Mouse (Mus musculus): ENCODE data around the gene Stx5a. TPM values are rescaled to one million over a fixed set of nuclear protein-coding genes. Genes with fewer than 3 reads are reported as not detected.

Gene Stx5a
- polyA plus RNA-seq (2012; ENCODE audit: low replicate concordance): 17.5 and 22.6 TPM in 2 replicates

GRCm38 (mm10) chr19:8741243-8741869 is at the start of gene Stx5a:
Stx5a (plus strand) TSS chr19:8741413.

GRCm38 (mm10) chr19:8722907-8723573 is 18.2 kb upstream of the Stx5a start, which contains the start of gene Slc3a2:
Slc3a2 (minus strand) TSS chr19:8723369.

GRCm38 (mm10) chr19:8735389-8736159 is 5.6 kb upstream of the Stx5a start, which contains the start of gene Wdr74:
Wdr74 (plus strand) TSS chr19:8735827.

GRCm38 (mm10) chr19:8740603-8741002 is 610 bp upstream of the Stx5a start, which contains the start of gene 1700092M07Rik:
1700092M07Rik (plus strand) TSS chr19:8740718.

DNA sequence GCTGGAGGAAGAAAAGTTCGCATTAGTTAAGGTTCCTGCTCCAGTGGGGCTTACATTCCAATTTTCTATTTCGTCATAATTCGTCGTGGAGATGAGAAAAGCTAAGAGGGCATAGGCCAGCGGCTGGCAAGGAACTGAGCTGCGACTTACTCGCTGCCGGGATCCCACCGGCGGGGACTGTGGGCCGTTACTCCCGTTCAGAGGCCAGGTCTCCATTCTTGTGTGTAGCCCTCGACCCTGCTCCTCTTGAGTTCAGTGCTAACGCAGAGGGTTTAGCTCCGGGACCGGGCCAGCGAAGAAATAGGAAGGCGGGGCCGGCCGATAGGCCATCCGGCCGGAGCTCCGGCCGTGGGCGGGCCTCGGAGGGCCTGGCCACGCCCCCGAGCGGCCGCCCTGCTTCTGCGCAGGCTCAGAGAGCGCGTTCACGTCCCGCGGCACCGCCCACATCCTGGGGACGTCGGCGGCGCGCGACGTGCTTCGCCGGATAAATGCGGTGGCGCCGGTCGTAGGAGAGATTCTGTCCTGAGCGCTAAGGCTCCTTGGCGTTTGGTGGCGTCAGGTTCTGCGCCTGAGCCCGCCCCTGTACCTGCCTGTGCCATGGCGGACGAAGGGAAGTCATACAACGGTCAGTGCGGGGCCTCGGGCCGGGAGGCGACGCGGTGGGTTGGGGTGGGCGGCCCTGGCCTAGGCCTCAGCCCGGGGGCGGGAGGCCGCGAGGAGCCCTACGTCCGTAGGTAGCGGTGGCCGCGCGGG is 15.6 kb downstream of the Stx5a start, which contains the start of gene Nxf1:
Nxf1 (plus strand) TSS at position 439 of the 753 bp plus-strand sequence.

DNA sequence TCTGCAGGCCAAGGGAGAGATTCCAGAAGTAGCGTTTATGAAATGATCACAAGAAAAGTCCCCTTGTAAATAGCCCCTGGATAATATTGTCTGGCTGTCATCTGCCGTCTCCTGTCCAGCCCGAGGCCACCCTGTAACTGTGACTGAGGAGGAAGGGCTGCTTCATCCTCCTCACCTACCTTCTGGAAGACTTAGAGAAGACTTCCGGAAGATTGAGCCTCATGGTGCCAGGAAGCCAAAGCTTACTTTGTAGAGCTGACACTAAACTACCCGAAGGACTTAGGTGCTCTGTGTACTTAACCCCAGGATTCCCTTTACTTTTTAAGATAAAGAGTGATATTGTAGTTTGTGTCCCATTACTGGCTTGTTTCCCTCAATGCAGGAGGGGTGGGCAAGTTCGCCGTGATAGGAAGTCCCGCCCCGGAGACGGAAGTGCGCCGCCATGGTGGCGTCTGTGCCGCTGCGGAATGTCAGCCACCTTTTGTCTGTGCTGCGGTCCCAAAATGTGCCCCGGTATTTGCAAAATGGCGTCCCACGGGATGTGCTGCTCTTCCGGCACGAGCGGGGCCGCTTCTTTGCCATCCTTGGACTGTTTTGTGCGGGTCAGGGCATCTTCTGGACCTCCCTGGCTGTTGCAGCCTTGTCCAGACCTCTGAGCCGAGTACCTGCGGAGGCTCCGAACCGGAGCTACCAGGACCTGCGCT is 29.5 kb downstream of the Stx5a start, which contains the start of gene Tmem223:
Tmem223 (plus strand) TSS at position 430 of the 704 bp plus-strand sequence.

DNA sequence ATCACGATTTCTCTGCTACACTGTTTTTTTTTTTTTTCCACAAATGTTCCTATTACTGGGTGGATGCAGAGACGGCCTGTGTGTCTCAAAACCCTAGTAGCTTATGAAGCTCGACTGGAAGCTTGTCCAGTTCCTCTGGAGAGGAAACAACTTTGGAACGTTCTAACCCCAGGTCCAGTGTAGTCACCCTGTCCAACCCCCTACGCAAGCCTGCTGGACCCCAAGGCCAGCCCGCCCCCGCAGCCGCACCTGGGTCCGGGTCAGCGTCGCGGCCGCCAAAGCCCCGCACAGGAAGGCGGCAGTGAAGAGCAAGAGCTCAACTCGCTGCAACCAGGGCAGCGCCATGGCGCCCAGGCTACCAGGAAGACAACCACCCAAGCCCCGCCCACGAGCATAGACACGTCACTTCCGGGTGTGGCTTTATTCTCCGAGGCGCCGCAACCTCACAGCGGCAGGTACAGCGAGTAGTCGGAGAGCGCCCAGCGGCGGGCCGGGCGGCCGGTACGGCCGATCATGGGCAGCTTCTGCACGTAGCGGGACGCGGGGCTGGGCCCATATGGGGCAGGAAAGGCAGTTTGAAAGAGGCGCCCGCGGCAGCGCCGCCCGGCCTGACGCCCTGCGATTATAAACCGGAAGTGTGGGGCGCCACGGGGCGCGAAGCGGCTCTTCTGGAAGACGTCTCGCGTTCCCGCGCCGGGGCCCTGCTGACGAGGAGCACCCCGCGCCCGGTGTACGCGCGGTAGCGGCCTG is 33.0 kb downstream of the Stx5a start, which contains the start of gene Tmem179b:
Tmem179b (minus strand) TSS at position 382 of the 750 bp plus-strand sequence.

DNA sequence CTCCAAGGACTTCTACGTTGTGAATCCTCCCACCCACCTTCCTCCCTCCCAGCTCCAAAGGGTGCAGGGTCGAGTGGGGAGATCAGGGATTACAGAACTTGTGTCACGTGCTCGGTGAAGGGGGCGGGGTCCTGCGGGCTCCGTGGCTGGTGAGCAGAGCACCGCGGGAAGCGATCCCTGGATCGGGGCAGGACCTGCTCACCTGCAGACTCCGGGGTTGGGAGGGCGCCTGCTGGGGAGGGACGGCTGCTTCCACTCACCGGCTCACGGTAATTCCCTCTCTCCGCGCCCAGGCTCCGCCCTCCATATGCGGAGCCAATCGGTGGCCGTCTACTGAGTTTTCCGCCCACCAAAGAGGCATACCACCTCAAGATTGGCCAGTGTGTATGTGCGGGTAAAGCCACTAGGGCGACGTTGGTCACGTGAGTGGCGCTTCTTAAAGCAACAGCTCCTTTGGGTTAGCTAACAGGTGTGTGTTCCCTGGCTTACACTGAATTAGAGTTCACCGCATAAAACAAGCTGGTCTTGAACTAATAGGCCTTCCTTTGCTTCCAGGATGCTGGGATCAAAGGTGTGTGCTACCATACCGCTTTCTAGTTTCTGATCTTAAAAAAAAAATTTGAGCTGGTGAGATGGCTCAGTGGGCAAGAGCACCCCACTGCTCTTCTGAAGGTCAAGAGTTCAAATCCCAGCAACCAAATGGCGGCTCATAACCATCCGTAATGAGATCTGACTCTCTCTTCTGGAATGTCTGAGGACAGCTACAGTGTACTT is 45.0 kb downstream of the Stx5a start, which contains the start of gene Taf6l:
Taf6l (minus strand) TSS at position 410 of the 774 bp plus-strand sequence.

GRCm38 (mm10) chr19:8798264-8798946 is 57.2 kb downstream of the Stx5a start, which contains the start of gene Polr2g:
Polr2g (minus strand) TSS chr19:8798577.

DNA sequence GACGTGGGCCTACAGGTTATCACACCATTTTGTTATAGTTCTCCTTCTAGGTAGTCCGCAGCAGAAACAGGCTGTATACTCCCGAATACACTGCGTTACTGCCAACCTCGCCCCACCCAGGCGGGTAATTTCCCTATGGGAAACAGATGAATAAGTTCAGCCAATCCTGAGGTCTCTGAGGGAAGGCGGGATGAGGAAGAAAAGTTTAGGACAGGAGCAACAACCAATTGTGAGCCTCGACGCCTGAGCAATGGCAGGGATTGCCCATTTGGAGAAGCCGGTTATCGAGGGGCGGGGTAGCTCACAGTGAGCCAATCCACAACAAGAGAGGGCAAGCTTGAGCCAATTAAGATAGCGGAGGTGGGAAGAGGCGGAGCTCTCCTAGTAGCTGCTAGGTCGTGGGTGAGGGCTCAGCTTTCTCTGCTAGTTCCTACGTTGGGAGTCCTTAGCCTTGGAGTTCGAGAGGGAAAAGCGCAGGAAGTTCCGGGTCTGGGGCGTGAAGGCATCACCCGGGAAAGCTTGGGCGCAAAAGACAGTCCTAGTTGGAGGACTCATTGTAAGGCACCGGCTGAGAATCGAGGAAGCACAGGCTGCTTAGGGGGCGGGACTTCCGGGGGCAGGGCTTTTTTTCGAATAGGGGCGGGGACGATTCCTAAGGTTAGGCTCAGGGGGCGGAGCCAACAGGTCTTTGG is 61.1 kb downstream of the Stx5a start, which contains the start of gene Zbtb3:
Zbtb3 (plus strand) TSS at position 426 of the 692 bp plus-strand sequence.

Other genes starting within 250 kb of the Stx5a start
- not detected in 2 replicates for gene Slc22a8, start 150.2 kb upstream of the Stx5a start, polyA plus RNA-seq (2012; ENCODE audit: low replicate concordance)
- not detected in 2 replicates for gene Slc22a6, start 123.4 kb upstream of the Stx5a start, polyA plus RNA-seq (2012; ENCODE audit: low replicate concordance)
- not detected in 2 replicates for gene Chrm1, start 77.6 kb upstream of the Stx5a start, polyA plus RNA-seq (2012; ENCODE audit: low replicate concordance)
- gene Slc3a2, start 18.0 kb upstream of the Stx5a start, polyA plus RNA-seq (2012; ENCODE audit: low replicate concordance): 129 and 167 TPM in 2 replicates
- gene Wdr74, start 5.6 kb upstream of the Stx5a start, polyA plus RNA-seq (2012; ENCODE audit: low replicate concordance): 21.6 and 29.2 TPM in 2 replicates
- not detected in 2 replicates for gene 1700092M07Rik, start 695 bp upstream of the Stx5a start, polyA plus RNA-seq (2012; ENCODE audit: low replicate concordance)
- gene Nxf1, start 15.7 kb downstream of the Stx5a start, polyA plus RNA-seq (2012; ENCODE audit: low replicate concordance): 39.0 and 42.9 TPM in 2 replicates
- gene Tmem223, start 29.6 kb downstream of the Stx5a start, polyA plus RNA-seq (2012; ENCODE audit: low replicate concordance): 69.6 and 147 TPM in 2 replicates
- gene Tmem179b, start 33.1 kb downstream of the Stx5a start, polyA plus RNA-seq (2012; ENCODE audit: low replicate concordance): 19.3 and 85.5 TPM in 2 replicates
- 47.7 and 56.1 TPM in 2 replicates for gene Taf6l, start 45.0 kb downstream of the Stx5a start, polyA plus RNA-seq (2012; ENCODE audit: low replicate concordance)
- 4.5 and 17.9 TPM in 2 replicates for gene Polr2g, start 57.2 kb downstream of the Stx5a start, polyA plus RNA-seq (2012; ENCODE audit: low replicate concordance)
- gene Zbtb3, start 61.1 kb downstream of the Stx5a start, polyA plus RNA-seq (2012; ENCODE audit: low replicate concordance): 0.39 and 2.0 TPM in 2 replicates
- 4.0 and 4.6 TPM in 2 replicates for gene Ttc9c, start 77.9 kb downstream of the Stx5a start, polyA plus RNA-seq (2012; ENCODE audit: low replicate concordance)
- gene Hnrnpul2, start 78.6 kb downstream of the Stx5a start, polyA plus RNA-seq (2012; ENCODE audit: low replicate concordance): 59.4 and 120 TPM in 2 replicates
- gene AC129217.1, start 88.4 kb downstream of the Stx5a start, polyA plus RNA-seq (2012; ENCODE audit: low replicate concordance): 40.3 and 101 TPM in 2 replicates
- 36.5 and 111 TPM in 2 replicates for gene Bscl2, start 96.1 kb downstream of the Stx5a start, polyA plus RNA-seq (2012; ENCODE audit: low replicate concordance)
- not detected in 2 replicates for gene Gng3, start 97.8 kb downstream of the Stx5a start, polyA plus RNA-seq (2012; ENCODE audit: low replicate concordance)
- 0.09 and 0.24 TPM in 2 replicates for gene Lrrn4cl, start 109.4 kb downstream of the Stx5a start, polyA plus RNA-seq (2012; ENCODE audit: low replicate concordance)
- 78.0 and 79.9 TPM in 2 replicates for gene Ubxn1, start 130.1 kb downstream of the Stx5a start, polyA plus RNA-seq (2012; ENCODE audit: low replicate concordance)
- gene Uqcc3, start 139.5 kb downstream of the Stx5a start, polyA plus RNA-seq (2012; ENCODE audit: low replicate concordance): 10.7 and 29.9 TPM in 2 replicates
- 1.7 TPM in 1 of 2 replicates, not detected in the other for gene Lbhd1, start 142.3 kb downstream of the Stx5a start, polyA plus RNA-seq (2012; ENCODE audit: low replicate concordance)
- gene Gm49403, start 142.5 kb downstream of the Stx5a start, polyA plus RNA-seq (2012; ENCODE audit: low replicate concordance): not detected in 2 replicates
- 12.1 and 24.9 TPM in 2 replicates for gene 1810009A15Rik, start 147.4 kb downstream of the Stx5a start, polyA plus RNA-seq (2012; ENCODE audit: low replicate concordance)
- gene Gm49416, start 147.5 kb downstream of the Stx5a start, polyA plus RNA-seq (2012; ENCODE audit: low replicate concordance): 0.92 and 16.1 TPM in 2 replicates
- 35.0 and 93.2 TPM in 2 replicates for gene Ints5, start 151.6 kb downstream of the Stx5a start, polyA plus RNA-seq (2012; ENCODE audit: low replicate concordance)
- 35.8 and 36.8 TPM in 2 replicates for gene Ganab, start 156.7 kb downstream of the Stx5a start, polyA plus RNA-seq (2012; ENCODE audit: low replicate concordance)
- gene B3gat3, start 179.0 kb downstream of the Stx5a start, polyA plus RNA-seq (2012; ENCODE audit: low replicate concordance): 110 and 144 TPM in 2 replicates
- 28.2 and 31.8 TPM in 2 replicates for gene Rom1, start 187.9 kb downstream of the Stx5a start, polyA plus RNA-seq (2012; ENCODE audit: low replicate concordance)
- 92.9 and 101 TPM in 2 replicates for gene Eml3, start 188.1 kb downstream of the Stx5a start, polyA plus RNA-seq (2012; ENCODE audit: low replicate concordance)
- gene Mta2, start 200.5 kb downstream of the Stx5a start, polyA plus RNA-seq (2012; ENCODE audit: low replicate concordance): 33.6 and 60.7 TPM in 2 replicates
- 41.2 and 58.4 TPM in 2 replicates for gene Tut1, start 212.4 kb downstream of the Stx5a start, polyA plus RNA-seq (2012; ENCODE audit: low replicate concordance)
- 34.0 and 130 TPM in 2 replicates for gene Eef1g, start 225.6 kb downstream of the Stx5a start, polyA plus RNA-seq (2012; ENCODE audit: low replicate concordance)
- gene Ahnak, start 247.9 kb downstream of the Stx5a start, polyA plus RNA-seq (2012; ENCODE audit: low replicate concordance): 6.4 and 8.8 TPM in 2 replicates